Mouse (Mus musculus): ENCODE measurements at regions not wholly inside any gene's neighbourhood (a gene's known extent, or its start where the extent isn't known, plus 50 kb on each side); places are given as distances from the start of the nearest gene placed in this dataset.

DNA sequence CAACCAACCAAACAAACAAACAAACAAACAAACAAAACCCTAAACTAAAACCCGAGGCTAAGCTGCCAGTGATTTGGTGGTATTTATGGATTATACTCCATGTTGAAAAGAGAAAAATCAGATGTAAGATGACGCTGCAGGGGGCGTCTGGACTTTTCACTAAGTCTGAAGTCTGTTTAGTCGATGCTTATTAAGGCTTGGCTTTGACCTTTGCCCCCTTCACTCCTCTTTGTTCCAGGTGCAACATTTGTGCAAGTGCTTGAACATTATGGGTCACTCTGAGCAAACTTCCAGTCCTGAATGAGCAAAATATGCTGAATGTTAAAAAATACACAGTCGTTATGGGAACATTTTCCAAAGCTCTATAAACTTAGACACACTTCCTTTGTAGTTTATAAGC, 268.6 kb downstream of the Ptprc start:
- H3K27me3 ChIP-seq (ENCODE audit: control insufficient read depth in 1 of 2, insufficient read depth in 2 of 2, low read length in 2 of 2) = no peaks in the 10 kb centered on the region
- TF ChIP-seq MAFK (IDR thresholded peaks at IDR 0.05; ENCODE audit: borderline replicate concordance, low read depth, low read length) (no peak), MYC (IDR thresholded peaks at IDR 0.05; ENCODE audit: low read depth, low read length) (no peak), USF2 (IDR thresholded peaks at IDR 0.05; ENCODE audit: borderline replicate concordance in 1 of 2, insufficient read depth in 1 of 2, low read depth in 1 of 2, low read length in 2 of 2) (no peak), UBTF (IDR thresholded peaks at IDR 0.05; ENCODE audit: borderline replicate concordance, insufficient read depth, low read depth, low read length) (no peak), TBP (IDR thresholded peaks at IDR 0.05; ENCODE audit: low read depth, low read length) (no peak)
- no peak for DNase-seq (ENCODE audit: low read depth, low spot score)
- H3K9ac ChIP-seq (ENCODE audit: control insufficient read depth, low read depth, low read length, poor library complexity, severe bottlenecking) = no peak overlapping the region
- H3K79me2 ChIP-seq (ENCODE audit: control insufficient read depth, insufficient read depth, low read length, poor library complexity) = no peaks in the 10 kb centered on the region
- H3K27ac ChIP-seq (ENCODE audit: control insufficient read depth, low read depth, low read length) = no peak overlapping the region
- no peaks in the 10 kb centered on the region for H3K9me3 ChIP-seq (replicated peaks; ENCODE audit: insufficient read depth, low read length)
- no peaks in the 10 kb centered on the region for H3K36me3 ChIP-seq (ENCODE audit: control insufficient read depth in 1 of 2, insufficient read depth in 2 of 2, low read length in 2 of 2)
- no peaks in the 10 kb centered on the region for H3K4me1 ChIP-seq (ENCODE audit: control insufficient read depth in 1 of 2, insufficient read depth in 2 of 2, low read length in 2 of 2)
- H3K4me3 ChIP-seq (ENCODE audit: control insufficient read depth in 1 of 2, insufficient read depth in 1 of 2, low read depth in 2 of 2, low read length in 2 of 2) = no peak overlapping the region

DNA sequence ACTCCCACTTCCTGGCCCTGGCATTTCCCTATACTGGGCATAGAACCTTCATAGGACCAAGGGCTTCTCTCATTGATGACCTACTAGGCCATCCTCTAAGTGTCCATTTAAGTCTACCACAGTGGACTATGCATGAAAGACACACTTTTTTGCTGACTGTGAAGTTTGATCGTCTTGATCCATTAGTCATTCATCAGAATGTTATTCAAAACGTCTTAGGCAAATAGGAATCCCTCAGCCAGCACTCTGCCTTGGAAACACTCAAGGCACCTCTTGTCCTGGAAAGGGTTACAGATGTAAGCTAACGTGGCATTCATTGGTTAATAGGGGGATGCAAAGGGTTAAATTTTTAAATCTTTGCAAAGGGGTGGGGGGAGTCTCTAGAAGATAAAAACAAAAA, 269.0 kb downstream of the Ptprc start:
- no peak overlapping the region for H3K27ac ChIP-seq (ENCODE audit: control insufficient read depth, low read depth, low read length)
- no peaks in the 10 kb centered on the region for H3K4me1 ChIP-seq (ENCODE audit: control insufficient read depth in 1 of 2, insufficient read depth in 2 of 2, low read length in 2 of 2)
- H3K9ac ChIP-seq (ENCODE audit: control insufficient read depth, low read depth, low read length, poor library complexity, severe bottlenecking) = no peak overlapping the region
- no peaks in the 10 kb centered on the region for H3K36me3 ChIP-seq (ENCODE audit: control insufficient read depth in 1 of 2, insufficient read depth in 2 of 2, low read length in 2 of 2)
- no peaks in the 10 kb centered on the region for H3K79me2 ChIP-seq (ENCODE audit: control insufficient read depth, insufficient read depth, low read length, poor library complexity)
- H3K4me3 ChIP-seq (ENCODE audit: control insufficient read depth in 1 of 2, insufficient read depth in 1 of 2, low read depth in 2 of 2, low read length in 2 of 2) = no peak overlapping the region
- DNase-seq (ENCODE audit: low read depth, low spot score) = no peak
- no peaks in the 10 kb centered on the region for H3K27me3 ChIP-seq (ENCODE audit: control insufficient read depth in 1 of 2, insufficient read depth in 2 of 2, low read length in 2 of 2)
- H3K9me3 ChIP-seq (replicated peaks; ENCODE audit: insufficient read depth, low read length) = no peaks in the 10 kb centered on the region
- TF ChIP-seq MEF2A (IDR thresholded peaks at IDR 0.05; ENCODE audit: extremely low read depth, insufficient replicate concordance, low read depth, low read length, poor library complexity, severe bottlenecking) = no peak
- no peak for TF ChIP-seq SIN3A (IDR thresholded peaks at IDR 0.05; ENCODE audit: low read length)
- no peak for TF ChIP-seq RCOR1 (IDR thresholded peaks at IDR 0.05; ENCODE audit: low read depth, low read length)
- TF ChIP-seq JUND (IDR thresholded peaks at IDR 0.05; ENCODE audit: low read depth, low read length) = no peak
- no peak for TF ChIP-seq SMC3 (IDR thresholded peaks at IDR 0.05; ENCODE audit: low read depth, low read length)
- TF ChIP-seq MAX (IDR thresholded peaks at IDR 0.05; ENCODE audit: low read length) = no peak
- no peak for TF ChIP-seq POLR2AphosphoS2 (IDR thresholded peaks at IDR 0.05; ENCODE audit: low read length)
- TF ChIP-seq USF2 (IDR thresholded peaks at IDR 0.05; ENCODE audit: borderline replicate concordance in 1 of 2, insufficient read depth in 1 of 2, low read depth in 1 of 2, low read length in 2 of 2) = no peak
- no peak for TF ChIP-seq CTCF (IDR thresholded peaks at IDR 0.05 in 2 of 3, conservative IDR thresholded peaks at IDR 0.05 in 1 of 3; ENCODE audit: control insufficient read depth in 1 of 3, insufficient read depth in 1 of 3, low read depth in 2 of 3, low read length in 3 of 3, poor library complexity in 1 of 3, severe bottlenecking in 1 of 3)

DNA sequence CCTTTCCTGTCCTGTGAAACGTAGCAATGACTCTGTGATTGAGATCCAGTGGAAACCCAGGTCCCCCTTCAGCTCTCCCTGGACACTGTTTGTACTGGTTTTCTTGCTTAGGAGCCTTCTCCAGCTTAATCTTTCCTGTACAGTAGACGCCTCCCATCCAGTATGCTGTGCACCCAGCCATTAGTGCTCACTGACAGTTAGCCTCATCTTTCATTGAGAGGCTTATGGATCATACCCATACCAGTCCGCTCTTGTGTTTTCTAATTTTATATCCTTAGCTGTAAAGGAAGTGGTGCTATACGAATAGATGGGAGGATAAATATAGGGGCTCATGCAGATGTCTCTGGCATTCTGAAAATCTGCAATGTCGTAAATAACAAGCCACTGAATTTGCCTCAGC, 269.9 kb downstream of the Ptprc start:
- no peak overlapping the region for H3K4me3 ChIP-seq (ENCODE audit: control insufficient read depth in 1 of 2, insufficient read depth in 1 of 2, low read depth in 2 of 2, low read length in 2 of 2)
- H3K36me3 ChIP-seq (ENCODE audit: control insufficient read depth in 1 of 2, insufficient read depth in 2 of 2, low read length in 2 of 2) = no peaks in the 10 kb centered on the region
- H3K27ac ChIP-seq (ENCODE audit: control insufficient read depth, low read depth, low read length) = no peak overlapping the region
- no peaks in the 10 kb centered on the region for H3K79me2 ChIP-seq (ENCODE audit: control insufficient read depth, insufficient read depth, low read length, poor library complexity)
- H3K9ac ChIP-seq (ENCODE audit: control insufficient read depth, low read depth, low read length, poor library complexity, severe bottlenecking) = no peak overlapping the region
- H3K9me3 ChIP-seq (replicated peaks; ENCODE audit: insufficient read depth, low read length) = no peaks in the 10 kb centered on the region
- H3K4me1 ChIP-seq (ENCODE audit: control insufficient read depth in 1 of 2, insufficient read depth in 2 of 2, low read length in 2 of 2) = no peaks in the 10 kb centered on the region
- DNase-seq (ENCODE audit: low read depth, low spot score) = no peak
- no peaks in the 10 kb centered on the region for H3K27me3 ChIP-seq (ENCODE audit: control insufficient read depth in 1 of 2, insufficient read depth in 2 of 2, low read length in 2 of 2)
- TF ChIP-seq TBP (IDR thresholded peaks at IDR 0.05; ENCODE audit: low read depth, low read length) = no peak
- no peak for TF ChIP-seq MXI1 (IDR thresholded peaks at IDR 0.05; ENCODE audit: low read depth, low read length)
- TF ChIP-seq POLR2AphosphoS2 (IDR thresholded peaks at IDR 0.05; ENCODE audit: low read length) = no peak
- no peak for TF ChIP-seq E2F4 (IDR thresholded peaks at IDR 0.05; ENCODE audit: borderline replicate concordance, low read depth, low read length)
- TF ChIP-seq RAD21 (IDR thresholded peaks at IDR 0.05; ENCODE audit: low read depth, low read length) = no peak
- TF ChIP-seq SIN3A (IDR thresholded peaks at IDR 0.05; ENCODE audit: low read length) = no peak
- TF ChIP-seq HCFC1 (IDR thresholded peaks at IDR 0.05; ENCODE audit: low read depth, low read length) = no peak
- TF ChIP-seq GATA1 (IDR thresholded peaks at IDR 0.05; ENCODE audit: low read depth, low read length) = no peak
- TF ChIP-seq ZMIZ1 (IDR thresholded peaks at IDR 0.05; ENCODE audit: low read depth, low read length) = no peak
- TF ChIP-seq NRF1 (IDR thresholded peaks at IDR 0.05; ENCODE audit: insufficient read depth, low read depth, low read length, poor library complexity, severe bottlenecking) = no peak
- no peak for TF ChIP-seq ELF1 (IDR thresholded peaks at IDR 0.05; ENCODE audit: low read depth, low read length)
- TF ChIP-seq POLR2AphosphoS5 (IDR thresholded peaks at IDR 0.05; ENCODE audit: borderline replicate concordance, low read depth, low read length) = no peak
- no peak for TF ChIP-seq ZNF384 (IDR thresholded peaks at IDR 0.05; ENCODE audit: low read depth, low read length)
- TF ChIP-seq MAZ (IDR thresholded peaks at IDR 0.05; ENCODE audit: low read depth, low read length) = no peak
- no peak for TF ChIP-seq BHLHE40 (IDR thresholded peaks at IDR 0.05; ENCODE audit: borderline replicate concordance, low read depth, low read length)
- no peak for TF ChIP-seq MAX (IDR thresholded peaks at IDR 0.05; ENCODE audit: low read length)
- no peak for TF ChIP-seq EP300 (IDR thresholded peaks at IDR 0.05; ENCODE audit: low read depth in 1 of 2, low read length in 2 of 2)

Measured in MEL (cell line).